Mouse (Mus musculus): ENCODE results near the gene Timp4. TPM values are rescaled to one million over a fixed set of nuclear protein-coding genes. Genes with fewer than 3 reads are reported as not detected.

Timp4 gene
- polyA plus RNA-seq, 1 experiment = 0.22 TPM

DNA sequence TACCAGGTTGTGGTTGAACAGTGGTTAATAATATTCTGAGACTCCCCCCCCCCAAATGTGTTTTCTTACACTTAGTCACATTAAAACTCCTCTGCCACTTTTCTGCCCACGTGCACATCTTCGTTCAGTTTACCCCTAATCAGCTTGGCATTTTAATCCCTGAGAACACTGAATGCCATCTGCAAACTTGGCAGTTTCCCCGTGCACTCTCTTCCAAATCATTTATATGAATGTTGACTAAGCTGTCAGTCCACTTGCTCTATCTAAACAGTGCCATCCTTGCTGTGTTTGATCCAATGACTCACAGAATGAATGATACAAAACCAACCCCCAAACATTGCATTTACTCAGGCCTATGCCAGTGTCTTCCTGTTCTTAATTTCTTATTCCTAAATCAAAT, 26.5 kb downstream of the Timp4 start:
- Histone ChIP-seq H3K4me1 (ENCODE audit: control insufficient read depth, insufficient read depth, insufficient read length) (no peaks in the 10 kb centered on the region), H3K27me3 (ENCODE audit: control insufficient read depth, insufficient read depth, low read length) (no peaks in the 10 kb centered on the region), H3K27ac (ENCODE audit: insufficient read depth, low read length) (no peak overlapping the region), H3K36me3 (ENCODE audit: control insufficient read depth, insufficient read depth, low read length) (no peaks in the 10 kb centered on the region), H3K4me3 (ENCODE audit: extremely low read depth, insufficient read depth, insufficient read length) (no peak overlapping the region)
- 76% methylated on average over 3 of the region's 3 CpGs for WGBS
- no peak for DNase-seq (ENCODE audit: low read depth in 1 of 2, low spot score in 2 of 2)
- TF ChIP-seq CTCF (IDR thresholded peaks at IDR 0.05; ENCODE audit: extremely low read depth, insufficient read depth, insufficient read length, insufficient replicate concordance) (no peak), POLR2A (IDR thresholded peaks at IDR 0.05; ENCODE audit: low read depth, low read length) (no peak)

GRCm38 (mm10) chr6:115221215-115221641, 30.8 kb downstream of the Timp4 start:
- no peak overlapping the region for H3K27ac ChIP-seq (ENCODE audit: insufficient read depth, low read length)
- no peaks in the 10 kb centered on the region for H3K4me1 ChIP-seq (ENCODE audit: control insufficient read depth, insufficient read depth, insufficient read length)
- DNase-seq (ENCODE audit: low read depth in 1 of 2, low spot score in 2 of 2) = no peak
- TF ChIP-seq CTCF (IDR thresholded peaks at IDR 0.05; ENCODE audit: extremely low read depth, insufficient read depth, insufficient read length, insufficient replicate concordance) (no peak), POLR2A (IDR thresholded peaks at IDR 0.05; ENCODE audit: low read depth, low read length) (no peak)
- H3K4me3 ChIP-seq (ENCODE audit: extremely low read depth, insufficient read depth, insufficient read length) = no peak overlapping the region
- WGBS = 93% methylated on average over 8 of the region's 8 CpGs
- no peaks in the 10 kb centered on the region for H3K27me3 ChIP-seq (ENCODE audit: control insufficient read depth, insufficient read depth, low read length)
- H3K36me3 ChIP-seq (ENCODE audit: control insufficient read depth, insufficient read depth, low read length) = no peaks in the 10 kb centered on the region

- H3K4me3 ChIP-seq (ENCODE audit: extremely low read depth, insufficient read depth, insufficient read length) = no peak overlapping the region
- no peaks in the 10 kb centered on the region for H3K4me1 ChIP-seq (ENCODE audit: control insufficient read depth, insufficient read depth, insufficient read length)
- no peak for DNase-seq (ENCODE audit: low read depth in 1 of 2, low spot score in 2 of 2)
- WGBS = 17% methylated on average over 5 of the region's 5 CpGs
- no peaks in the 10 kb centered on the region for H3K36me3 ChIP-seq (ENCODE audit: control insufficient read depth, insufficient read depth, low read length)
- no peak overlapping the region for H3K27ac ChIP-seq (ENCODE audit: insufficient read depth, low read length)
- H3K27me3 ChIP-seq (ENCODE audit: control insufficient read depth, insufficient read depth, low read length) = no peaks in the 10 kb centered on the region
- TF ChIP-seq POLR2A (IDR thresholded peaks at IDR 0.05; ENCODE audit: low read depth, low read length) (no peak), CTCF (IDR thresholded peaks at IDR 0.05; ENCODE audit: extremely low read depth, insufficient read depth, insufficient read length, insufficient replicate concordance) (no peak)
Measured at GRCm38 (mm10) chr6:115213129-115213528, 38.9 kb downstream of the Timp4 start.

DNA sequence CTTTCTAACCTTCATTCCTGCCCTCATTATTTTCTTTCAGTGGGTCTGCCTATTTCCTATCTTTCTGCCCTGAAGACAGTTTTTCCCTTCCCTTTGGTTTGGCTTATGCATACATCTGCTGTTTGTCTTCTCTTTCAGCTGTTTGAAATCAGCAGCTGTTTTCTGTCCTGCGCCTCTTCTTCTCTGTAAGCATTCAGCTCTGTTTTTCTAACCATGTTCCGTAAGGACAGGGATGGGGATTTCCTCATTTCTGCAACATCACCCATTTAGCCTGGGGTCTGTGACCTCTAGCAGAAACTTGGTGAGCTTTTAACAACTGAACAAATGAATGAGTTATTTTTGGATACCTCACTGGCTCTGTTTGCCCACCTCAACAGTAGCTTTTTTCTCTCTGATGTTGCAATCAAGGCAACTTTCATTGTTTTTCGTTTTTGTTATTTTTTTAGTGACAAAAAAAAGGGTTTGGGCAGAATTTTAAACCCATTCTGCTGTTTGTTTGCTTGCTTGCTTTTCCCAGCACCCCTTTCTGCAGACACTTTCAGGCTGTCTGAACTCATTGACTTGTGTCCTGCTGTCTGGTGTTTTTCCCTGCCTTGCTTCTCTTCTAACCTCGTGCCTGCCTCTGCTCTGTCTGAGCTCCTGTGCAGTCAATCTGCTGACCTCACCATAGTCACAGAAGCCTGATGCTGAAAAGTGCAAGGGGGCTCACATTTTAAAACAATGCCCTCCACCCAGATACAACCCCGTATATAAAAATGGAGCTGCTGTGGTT, 39.7 kb downstream of the Timp4 start:
- WGBS = 55% methylated on average over 5 of the region's 5 CpGs
- no peak for DNase-seq (ENCODE audit: low read depth in 1 of 2, low spot score in 2 of 2)
- H3K27me3 ChIP-seq (ENCODE audit: control insufficient read depth, insufficient read depth, low read length) = no peaks in the 10 kb centered on the region
- H3K4me1 ChIP-seq (ENCODE audit: control insufficient read depth, insufficient read depth, insufficient read length) = no peaks in the 10 kb centered on the region
- no peak overlapping the region for H3K27ac ChIP-seq (ENCODE audit: insufficient read depth, low read length)
- H3K4me3 ChIP-seq (ENCODE audit: extremely low read depth, insufficient read depth, insufficient read length) = no peak overlapping the region
- no peaks in the 10 kb centered on the region for H3K36me3 ChIP-seq (ENCODE audit: control insufficient read depth, insufficient read depth, low read length)
- TF ChIP-seq CTCF (IDR thresholded peaks at IDR 0.05; ENCODE audit: extremely low read depth, insufficient read depth, insufficient read length, insufficient replicate concordance) = no peak

GRCm38 (mm10) chr6:115210820-115211219, 41.2 kb downstream of the Timp4 start:
- WGBS = 91% methylated on average over 3 of the region's 3 CpGs

DNA sequence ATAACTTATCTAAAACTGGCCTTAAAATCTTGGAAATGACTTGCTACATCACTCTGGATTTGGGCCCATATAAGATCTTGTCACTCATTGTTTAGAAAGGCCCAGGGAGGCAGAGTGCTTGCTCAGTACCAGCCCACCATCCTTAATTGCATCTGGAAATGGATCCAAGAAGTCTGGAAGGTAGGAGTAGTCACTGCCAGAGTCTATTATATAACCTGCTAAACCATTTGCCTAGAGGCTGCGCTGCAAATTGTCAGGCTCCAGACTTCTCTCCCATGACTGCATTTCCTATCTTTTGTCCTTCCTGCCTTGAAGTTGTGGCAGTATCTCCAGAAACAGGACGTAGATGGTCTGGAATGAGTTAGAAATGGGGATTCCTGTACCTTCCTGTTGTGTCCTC, 41.8 kb downstream of the Timp4 start:
- no peaks in the 10 kb centered on the region for H3K36me3 ChIP-seq (ENCODE audit: control insufficient read depth, insufficient read depth, low read length)
- DNase-seq (ENCODE audit: low read depth in 1 of 2, low spot score in 2 of 2) = no peak
- TF ChIP-seq CTCF (IDR thresholded peaks at IDR 0.05; ENCODE audit: extremely low read depth, insufficient read depth, insufficient read length, insufficient replicate concordance) (no peak), POLR2A (IDR thresholded peaks at IDR 0.05; ENCODE audit: low read depth, low read length) (no peak)
- H3K27me3 ChIP-seq (ENCODE audit: control insufficient read depth, insufficient read depth, low read length) = no peaks in the 10 kb centered on the region
- WGBS = 76% methylated on average over 2 of the region's 2 CpGs
- H3K4me3 ChIP-seq (ENCODE audit: extremely low read depth, insufficient read depth, insufficient read length) = no peak overlapping the region
- no peak overlapping the region for H3K27ac ChIP-seq (ENCODE audit: insufficient read depth, low read length)
- H3K4me1 ChIP-seq (ENCODE audit: control insufficient read depth, insufficient read depth, insufficient read length) = no peaks in the 10 kb centered on the region

More at GRCm38 (mm10) chr6:115210820-115211219, 41.2 kb downstream of the Timp4 start:
- no peaks in the 10 kb centered on the region for H3K27me3 ChIP-seq (ENCODE audit: control insufficient read depth, insufficient read depth, low read length)
- no peak for TF ChIP-seq CTCF (IDR thresholded peaks at IDR 0.05; ENCODE audit: extremely low read depth, insufficient read depth, insufficient read length, insufficient replicate concordance)
- no peak for DNase-seq (ENCODE audit: low read depth in 1 of 2, low spot score in 2 of 2)
- no peaks in the 10 kb centered on the region for H3K4me1 ChIP-seq (ENCODE audit: control insufficient read depth, insufficient read depth, insufficient read length)
- no peaks in the 10 kb centered on the region for H3K36me3 ChIP-seq (ENCODE audit: control insufficient read depth, insufficient read depth, low read length)
- H3K27ac ChIP-seq (ENCODE audit: insufficient read depth, low read length) = no peak overlapping the region
- H3K4me3 ChIP-seq (ENCODE audit: extremely low read depth, insufficient read depth, insufficient read length) = no peak overlapping the region

DNA sequence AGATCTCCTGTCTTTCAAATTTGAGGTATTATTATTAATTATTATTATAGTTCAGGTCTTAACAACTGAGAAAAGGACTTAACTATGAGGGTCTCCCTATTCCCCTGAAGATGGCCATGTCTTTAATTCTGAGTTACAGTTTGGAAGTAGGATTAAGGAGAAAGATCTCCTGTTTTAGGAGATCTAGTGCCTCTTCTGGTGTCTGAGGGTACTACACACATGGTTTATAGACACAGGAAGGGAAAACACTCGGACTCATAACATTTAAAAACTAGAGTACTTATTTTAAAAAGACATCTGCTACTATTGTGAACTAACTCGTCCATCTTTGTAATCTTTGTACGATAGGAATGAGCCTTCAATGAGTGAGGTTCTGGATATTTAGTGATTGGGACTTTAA, 49.0 kb downstream of the Timp4 start:
- H3K4me3 ChIP-seq (ENCODE audit: extremely low read depth, insufficient read depth, insufficient read length) = no peak overlapping the region
- no peaks in the 10 kb centered on the region for H3K27me3 ChIP-seq (ENCODE audit: control insufficient read depth, insufficient read depth, low read length)
- no peak for DNase-seq (ENCODE audit: low read depth in 1 of 2, low spot score in 2 of 2)
- 79% methylated on average over 3 of the region's 3 CpGs for WGBS
- TF ChIP-seq POLR2A (IDR thresholded peaks at IDR 0.05; ENCODE audit: low read depth, low read length) (no peak), CTCF (IDR thresholded peaks at IDR 0.05; ENCODE audit: extremely low read depth, insufficient read depth, insufficient read length, insufficient replicate concordance) (no peak)
- H3K27ac ChIP-seq (ENCODE audit: insufficient read depth, low read length) = no peak overlapping the region
- no peaks in the 10 kb centered on the region for H3K36me3 ChIP-seq (ENCODE audit: control insufficient read depth, insufficient read depth, low read length)
- no peaks in the 10 kb centered on the region for H3K4me1 ChIP-seq (ENCODE audit: control insufficient read depth, insufficient read depth, insufficient read length)

All from spleen, adult 2 months (tissue).